Mouse (Mus musculus) liver, adult 2 months (tissue): ENCODE measurements around the gene Itpkc. TPM values are rescaled to one million over a fixed set of nuclear protein-coding genes. Genes with fewer than 3 reads are reported as not detected.
"Not testable (repeated sequence)": the region's sequence is repeated elsewhere in the genome, so short reads cannot be mapped to it uniquely, and the experiment has no call there.

ENCODE experiments used
- DNase-seq: peaks from one replicate; pipeline ENCODE4 v3.0.0-alpha.2; 2011; ENCODE audit warnings: low read depth, low spot score; ENCODE audit errors: extremely low read depth
- H3K27ac ChIP-seq: fragments of 200-500 bp; replicated peaks from 2 replicates; pipeline ENCODE4 v1.5.1; 2012; ENCODE audit warnings: low read depth, mild to moderate bottlenecking, control low read depth, inconsistent platforms, low read length; ENCODE audit not compliant: insufficient read depth
- H3K27me3 ChIP-seq: fragments of 200-500 bp; 2 replicates; pipeline ENCODE4 v1.6.1; 2012; ENCODE audit warnings: mild to moderate bottlenecking, moderate library complexity, low read length, inconsistent platforms; ENCODE audit not compliant: control insufficient read depth, insufficient read depth
- H3K36me3 ChIP-seq: fragments of 200-500 bp; 2 replicates; pipeline ENCODE4 v1.6.1; 2012; ENCODE audit warnings: low read length, inconsistent platforms; ENCODE audit not compliant: control insufficient read depth, insufficient read depth
- H3K4me1 ChIP-seq: fragments of 200-500 bp; 2 replicates; pipeline ENCODE4 v1.6.1; 2011; ENCODE audit warnings: low read length; ENCODE audit not compliant: control insufficient read depth, insufficient read depth
- H3K4me3 ChIP-seq: fragments of 200-500 bp; 2 replicates; pipeline ENCODE4 v1.5.1; 2011; ENCODE audit warnings: low read depth, mild to moderate bottlenecking, control low read depth, low read length, moderate library complexity; ENCODE audit not compliant: insufficient read depth
- H3K79me2 ChIP-seq: fragments of 200-500 bp; 2 replicates; pipeline ENCODE4 v1.6.1; 2012; ENCODE audit warnings: inconsistent platforms, mild to moderate bottlenecking, low read length, moderate library complexity; ENCODE audit not compliant: control insufficient read depth, insufficient read depth
- H3K9ac ChIP-seq: fragments of 200-500 bp; 2 replicates; pipeline ENCODE4 v1.6.1; 2012; ENCODE audit warnings: low read depth, mild to moderate bottlenecking, control low read depth, inconsistent platforms, low read length
- CTCF ChIP-seq: fragments of 200-500 bp; IDR thresholded peaks from 2 replicates; pipeline ENCODE4 v1.5.1; 2011; ENCODE audit warnings: low read depth, low read length, control low read depth
- POLR2A ChIP-seq: fragments of 200-500 bp; IDR thresholded peaks from 2 replicates; pipeline ENCODE4 v1.6.1; 2011; ENCODE audit warnings: low read length, control low read depth; ENCODE audit not compliant: insufficient read depth; ENCODE audit errors: extremely low read depth
- WGBS: fragments of 180-500 bp; shearing (Covaris S2); methylation state at CpG from one replicate; pipeline ENCODE4 v1.1.7; 2018; 5-methylcytosine and 5-hydroxymethylcytosine counted together
- polyA plus RNA-seq: library from polyadenylated mRNA; depleted of rRNA; stranded (reverse); fragments of >200 nt; gene quantifications from 2 replicates; pipeline ENCODE4 v1.2.3, GENCODE M21; 2012
- total RNA-seq: library from RNA; depleted of rRNA; stranded (reverse); fragments of >200 nt; gene quantifications from 2 replicates; pipeline ENCODE4 v1.2.3, GENCODE M21; 2014

Gene Itpkc
- total and polyA plus RNA-seq, 2 experiments = 3.5 to 5.8 TPM

- H3K27ac ChIP-seq = no peak overlapping the region
- DNase-seq = no peak
- no peak for TF ChIP-seq POLR2A
- TF ChIP-seq CTCF = peak; percentile 16; the same call in 1 of the 2 replicates
- no peak overlapping the region for H3K4me3 ChIP-seq
- H3K4me1 ChIP-seq = no peaks in the 10 kb centered on the region
- H3K9ac ChIP-seq = no peak overlapping the region
- H3K27me3 ChIP-seq = no peaks in the 10 kb centered on the region
- H3K36me3 ChIP-seq = no peaks in the 10 kb centered on the region
- H3K79me2 ChIP-seq = no peaks in the 10 kb centered on the region
- 96% methylated on average over 2 of the region's 2 CpGs for WGBS
These were observed 20.7 kb upstream of the Itpkc start for GRCm38 (mm10) chr7:27249146-27249545.

- 90% methylated on average over 2 of the region's 2 CpGs for WGBS
- not testable (repeated sequence) for H3K27ac ChIP-seq, H3K79me2 ChIP-seq, DNase-seq, H3K4me3 ChIP-seq, H3K4me1 ChIP-seq, H3K27me3 ChIP-seq, H3K9ac ChIP-seq, H3K36me3 ChIP-seq
- peak; percentile 33; the same call in 1 of the 2 replicates for TF ChIP-seq CTCF
These were observed 15.6 kb upstream of the Itpkc start for GRCm38 (mm10) chr7:27244088-27244487.

- Histone ChIP-seq H3K4me3 (no peak overlapping the region), H3K4me1 (no peaks in the 10 kb centered on the region), H3K79me2 (no peaks in the 10 kb centered on the region), H3K36me3 (peaks cover 2% of the 10 kb centered on the region; the same call in 1 of the 2 replicates), H3K27me3 (no peaks in the 10 kb centered on the region), H3K9ac (no peak overlapping the region), H3K27ac (no peak overlapping the region)
- no peak for DNase-seq
- WGBS = 78% methylated on average over 8 of the region's 8 CpGs
- no peak for TF ChIP-seq POLR2A
- TF ChIP-seq CTCF = no peak
These were observed 14.8 kb upstream of the Itpkc start for GRCm38 (mm10) chr7:27243211-27243610.

GRCm38 (mm10) chr7:27238568-27238967 lies 10.1 kb upstream of the Itpkc start:
- Histone ChIP-seq H3K27ac (no peak overlapping the region), H3K36me3 (peaks cover 2% of the 10 kb centered on the region; the same call in 1 of the 2 replicates), H3K27me3 (no peaks in the 10 kb centered on the region), H3K79me2 (0 out of 2 replicates have a peak, but pooled peaks cover 2% of the 10 kb centered on the region), H3K4me1 (no peaks in the 10 kb centered on the region), H3K4me3 (no peak overlapping the region), H3K9ac (no peak overlapping the region)
- peak; percentile 40 for DNase-seq
- WGBS = 87% methylated on average over 5 of the region's 5 CpGs
- TF ChIP-seq CTCF = no peak
- no peak for TF ChIP-seq POLR2A

GRCm38 (mm10) chr7:27237527-27237926 lies 9.1 kb upstream of the Itpkc start:
- Histone ChIP-seq H3K9ac (no peak overlapping the region), H3K36me3 (peaks cover 2% of the 10 kb centered on the region; the same call in 1 of the 2 replicates), H3K4me3 (no peak overlapping the region), H3K79me2 (peaks cover 5% of the 10 kb centered on the region; the same call in 1 of the 2 replicates), H3K27ac (no peak overlapping the region), H3K4me1 (no peaks in the 10 kb centered on the region; the same call in 1 of the 2 replicates), H3K27me3 (no peaks in the 10 kb centered on the region)
- WGBS = 72% methylated on average over 2 of the region's 2 CpGs
- TF ChIP-seq CTCF (peak; percentile 26; the same call in 1 of the 2 replicates), POLR2A (no peak)
- no peak for DNase-seq

GRCm38 (mm10) chr7:27235726-27236125 lies 7.3 kb upstream of the Itpkc start:
- TF ChIP-seq CTCF (no peak), POLR2A (no peak)
- Histone ChIP-seq H3K27ac (no peak overlapping the region), H3K4me1 (peaks cover 2% of the 10 kb centered on the region; the same call in 1 of the 2 replicates), H3K9ac (no peak overlapping the region), H3K79me2 (peaks cover 5% of the 10 kb centered on the region; the same call in 1 of the 2 replicates), H3K4me3 (no peak overlapping the region), H3K27me3 (no peaks in the 10 kb centered on the region), H3K36me3 (peaks cover 2% of the 10 kb centered on the region; the same call in 1 of the 2 replicates)
- peak; percentile 52 for DNase-seq
- 52% methylated on average over 2 of the region's 2 CpGs for WGBS
